Mouse (Mus musculus) gastrocnemius, adult 8-10 months (tissue): ENCODE results near the gene Wnt5b. TPM values are rescaled to one million over a fixed set of nuclear protein-coding genes. Genes with fewer than 3 reads are reported as not detected.
"Not testable (repeated sequence)": the region's sequence is repeated elsewhere in the genome, so short reads cannot be mapped to it uniquely, and the experiment has no call there.

Experiments
- DNase-seq, 2 experiments: peaks; one replicate each; pipeline ENCODE4 v3.0.0; 2022; ENCODE audit warnings: low spot score in 2 of 2
- total RNA-seq, 4 experiments: library from RNA; stranded (reverse); gene quantifications; 2 replicates each; pipeline ENCODE4 v1.2.4; 2022

Wnt5b gene
- total RNA-seq, 4 experiments from 2014 or later, result 1.3 to 1.9 (median 1.7) TPM

DNA sequence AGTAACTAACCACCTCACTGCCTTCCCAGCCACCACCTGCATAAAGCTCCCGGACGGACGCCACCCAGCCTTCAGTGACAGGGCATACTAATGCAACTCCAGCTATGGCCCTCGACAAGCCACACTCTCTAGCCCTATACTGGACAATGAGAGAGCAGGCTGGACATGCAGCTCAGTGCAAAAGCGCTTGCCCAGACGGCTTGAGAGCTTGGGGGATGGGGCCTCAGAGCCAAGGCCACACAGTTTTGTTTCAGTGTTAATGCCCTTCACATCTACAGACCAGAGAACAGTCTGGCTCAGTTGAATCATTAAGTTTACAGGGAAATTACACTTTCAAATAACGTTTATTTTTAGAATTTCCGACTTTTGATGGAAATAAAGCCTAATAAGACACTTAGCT lies 86.0 kb downstream of the Wnt5b start:
- DNase-seq, result no peak

DNA sequence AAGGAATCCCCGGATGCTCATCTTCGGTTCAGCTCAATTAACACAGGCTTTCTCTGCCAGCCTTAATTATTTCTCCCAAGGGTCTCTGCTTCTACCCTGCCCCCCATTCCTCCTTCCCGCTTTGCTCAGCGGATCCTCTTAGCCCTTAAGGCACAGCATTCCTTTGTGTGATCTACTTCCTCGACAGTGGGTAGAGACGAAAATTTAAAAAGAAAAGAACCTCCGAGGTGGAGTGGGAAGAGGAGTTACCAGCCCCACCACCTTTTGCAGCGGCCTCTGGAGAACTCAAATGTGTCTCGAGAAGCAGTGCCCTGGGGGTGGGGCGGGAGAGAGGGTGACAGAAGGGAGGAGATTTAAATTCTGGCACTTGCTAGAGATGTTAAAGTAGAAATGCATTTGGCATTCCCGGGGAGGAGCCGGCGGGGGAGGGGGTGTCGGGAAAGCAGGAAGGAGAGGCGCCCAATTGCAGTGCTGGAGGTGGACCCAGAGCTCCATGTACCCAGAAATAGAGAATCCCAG lies 92.1 kb downstream of the Wnt5b start:
- DNase-seq, result no peak

DNA sequence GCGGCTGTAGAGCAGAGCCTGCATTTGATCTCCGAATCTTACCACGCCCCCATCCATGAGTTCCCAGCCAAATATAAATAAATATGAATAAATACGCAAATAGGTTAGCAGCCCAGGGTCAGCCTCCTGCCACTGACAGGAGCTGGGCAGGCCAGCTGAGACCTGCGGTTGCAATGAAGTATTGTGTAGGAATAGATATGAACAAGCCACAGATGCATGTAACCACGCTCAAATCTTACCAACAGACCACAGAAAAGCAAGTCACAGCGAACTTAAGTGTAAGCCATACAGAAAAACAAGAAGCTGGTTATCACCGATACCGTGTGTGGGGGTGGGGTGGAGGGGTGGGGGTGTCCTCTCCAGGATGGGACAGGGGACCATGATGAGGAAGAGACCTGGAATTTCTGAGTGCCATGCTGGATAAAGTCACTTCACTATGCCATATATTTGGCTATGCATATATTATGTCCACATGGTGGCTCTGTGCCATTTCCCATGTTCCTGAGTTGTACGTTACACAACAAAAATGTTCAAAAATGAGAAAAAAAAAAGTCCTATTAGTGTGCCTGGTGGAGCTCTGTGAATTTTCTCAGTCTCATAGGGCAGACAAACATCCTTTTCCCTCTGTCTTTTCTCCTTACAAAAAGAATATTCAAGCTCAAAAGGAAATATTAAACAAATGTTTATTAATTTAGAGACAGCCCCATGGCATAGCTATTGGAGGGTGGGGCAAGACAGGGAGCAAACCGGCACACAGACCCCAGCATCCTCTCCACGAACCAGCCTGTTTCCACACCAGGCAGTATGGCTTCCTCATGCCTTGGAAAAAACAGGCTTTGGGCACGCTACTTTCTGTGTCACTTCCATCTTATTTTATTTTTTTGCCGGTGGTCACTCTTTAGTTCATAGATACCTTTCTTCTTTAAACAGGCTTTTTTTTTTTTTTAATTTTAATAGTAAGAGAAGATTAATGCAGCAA lies 92.9 kb downstream of the Wnt5b start:
- DNase-seq, result no peak

DNA sequence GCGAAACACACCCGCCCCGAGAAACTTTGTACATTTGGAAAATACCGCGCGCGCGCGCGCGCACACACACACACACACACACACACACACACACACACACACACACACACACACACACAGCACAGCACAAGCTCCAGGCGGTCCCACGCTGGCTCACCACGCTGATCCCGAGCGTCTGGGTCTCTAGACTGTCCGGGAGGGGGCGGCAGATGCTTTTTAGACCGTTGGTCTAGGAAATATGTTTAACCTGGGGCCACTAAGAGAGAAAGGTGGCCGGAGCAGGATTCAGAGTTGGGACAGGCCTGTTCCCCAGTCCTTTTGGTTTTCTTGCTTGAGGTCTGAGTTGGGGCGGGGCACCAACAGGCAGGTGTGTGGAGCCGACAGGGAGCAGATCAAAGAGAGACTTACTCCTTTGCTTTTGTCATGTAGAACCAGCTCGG lies 95.1 kb downstream of the Wnt5b start:
- DNase-seq, result no peak

DNA sequence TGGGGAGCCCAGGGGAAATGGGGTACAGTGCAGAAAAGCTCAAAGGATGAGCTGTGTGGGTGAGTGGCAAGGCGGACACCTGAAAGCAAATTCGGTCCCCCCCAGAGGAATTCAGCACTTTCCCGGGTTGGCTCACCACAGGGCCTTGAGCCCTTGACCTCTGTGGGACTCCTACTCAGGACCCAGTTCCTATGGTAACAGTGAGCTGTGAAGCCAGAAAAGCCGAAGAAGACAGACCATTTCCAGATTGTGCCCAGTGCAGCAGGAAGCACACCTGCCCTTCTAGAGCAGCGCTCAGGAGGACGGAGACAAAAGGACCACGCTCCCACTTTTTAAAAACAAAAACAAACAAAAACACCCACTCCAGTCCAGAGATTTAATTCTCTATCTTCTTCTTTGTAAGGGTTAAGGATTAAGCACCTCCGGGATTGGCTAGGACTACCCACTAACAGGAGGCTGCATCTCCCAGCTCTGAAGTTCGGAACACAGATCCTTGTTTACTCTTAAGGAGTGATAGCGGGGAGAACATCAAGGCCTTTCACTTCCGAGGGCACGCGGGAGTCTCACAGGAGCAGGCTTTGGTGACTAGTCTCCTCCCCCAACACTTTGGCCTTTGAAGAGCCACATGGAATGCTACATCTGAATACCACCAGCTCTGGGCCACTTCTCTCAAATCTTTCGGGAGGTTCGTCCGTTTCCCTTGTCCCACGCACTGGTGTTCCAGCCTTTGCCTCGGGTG lies 95.7 kb downstream of the Wnt5b start:
- DNase-seq, result no peak

DNA sequence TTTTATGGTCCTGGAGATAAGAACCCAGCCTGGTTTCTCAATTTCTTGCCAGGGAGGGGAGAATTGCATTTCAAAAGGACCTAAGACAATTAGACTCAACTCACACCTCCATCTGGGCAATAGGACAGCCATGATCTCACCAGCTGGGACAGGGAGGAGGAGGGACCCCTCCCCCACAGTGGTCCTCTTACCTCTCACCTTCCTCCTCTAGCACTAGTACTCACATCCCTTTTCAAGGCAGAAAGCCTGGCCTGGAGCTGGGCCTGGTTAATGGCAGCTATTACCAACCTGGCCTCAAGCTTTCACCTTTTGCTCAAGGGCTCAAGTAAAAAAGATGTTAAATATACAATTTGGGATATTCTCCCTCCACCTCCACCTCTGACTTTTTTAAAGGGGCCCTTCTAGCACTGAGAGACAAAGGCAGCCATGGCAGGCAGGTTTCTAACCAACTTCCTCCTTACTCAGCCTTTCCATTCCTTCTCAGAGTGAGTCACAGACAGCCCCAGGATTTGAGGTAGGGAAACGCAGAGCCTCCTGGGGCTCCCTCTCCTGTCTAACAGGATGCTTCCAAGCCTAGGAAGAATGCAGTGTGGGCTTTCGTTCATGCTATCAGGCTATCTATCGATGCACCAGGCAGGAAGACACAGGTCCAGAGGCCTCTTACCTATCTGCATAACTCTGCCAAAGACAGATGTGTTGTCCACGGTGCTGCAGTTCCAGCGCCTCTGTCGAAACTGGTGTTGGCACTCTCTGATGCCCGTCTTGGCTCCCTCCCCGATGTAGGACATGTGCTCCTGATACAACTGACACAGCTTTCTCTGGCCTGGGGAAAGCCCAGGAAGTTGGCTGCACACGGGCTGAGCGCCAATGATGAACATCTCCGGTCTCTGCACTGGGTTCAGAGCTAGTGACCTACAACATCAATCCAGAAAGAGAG lies 98.2 kb downstream of the Wnt5b start:
- DNase-seq, result no peak

DNA sequence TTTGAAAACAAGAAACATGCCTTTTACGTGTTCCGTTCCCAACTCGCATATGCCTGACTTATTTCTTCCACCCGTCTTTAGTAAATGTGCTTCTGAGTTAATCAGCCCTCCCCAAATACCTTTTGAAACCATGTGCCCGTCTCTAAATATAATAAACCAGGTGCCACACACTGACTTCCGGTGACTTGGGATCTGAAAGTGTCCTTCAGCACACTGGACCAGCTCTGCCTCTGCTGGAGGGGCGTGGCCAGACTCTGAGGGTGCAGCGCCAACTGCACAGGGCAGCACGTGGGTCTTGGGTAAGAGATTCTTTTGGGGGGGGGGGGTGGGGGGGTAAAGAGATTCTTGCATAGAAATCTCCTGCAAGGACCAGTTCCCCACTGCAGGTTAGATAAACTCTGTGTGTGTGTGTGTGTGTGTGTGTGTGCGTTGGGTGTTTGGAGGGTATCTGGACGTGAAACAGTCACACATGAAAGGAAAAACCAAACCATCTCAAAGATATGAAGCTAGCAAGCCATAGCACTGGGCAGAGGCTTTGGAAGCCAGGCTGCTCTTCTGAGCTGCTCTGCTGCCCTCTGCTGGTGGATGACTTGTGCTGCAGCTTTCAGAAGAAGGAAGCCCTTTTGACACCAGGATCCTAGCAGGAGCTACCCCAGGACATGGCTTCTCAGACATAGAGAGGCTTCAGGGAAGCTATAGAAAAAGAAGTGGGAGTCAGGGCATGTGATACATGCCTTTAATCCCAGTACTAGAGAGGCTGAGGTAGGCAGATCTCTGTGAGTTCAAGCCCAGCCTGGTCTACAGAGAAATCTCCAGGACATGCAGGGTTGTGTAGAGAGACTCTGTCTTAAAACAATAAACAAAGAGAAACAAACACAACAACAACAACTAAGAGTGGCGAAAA lies 100.2 kb downstream of the Wnt5b start:
- peak; percentile 29 to 53 for DNase-seq

DNA sequence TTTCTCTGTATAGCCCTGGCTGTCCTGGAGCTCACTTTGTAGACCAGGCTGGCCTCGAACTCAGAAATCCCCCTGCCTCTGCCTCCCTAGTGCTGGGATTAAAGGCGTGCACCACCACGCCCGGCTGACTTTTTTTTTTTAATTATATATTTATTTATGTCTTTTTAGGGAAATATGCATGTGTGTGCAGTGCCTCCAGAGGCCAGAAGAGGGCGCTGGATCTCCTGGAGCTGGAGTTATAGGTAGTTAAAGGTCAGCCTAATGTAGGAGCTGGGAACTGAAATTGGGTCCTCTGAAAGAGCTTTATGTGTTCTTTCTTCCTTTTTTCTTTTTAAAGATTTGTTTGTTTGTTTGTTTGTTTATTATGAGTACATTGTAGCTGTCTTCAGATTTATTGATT lies 101.4 kb downstream of the Wnt5b start:
- not testable (repeated sequence) for DNase-seq

DNA sequence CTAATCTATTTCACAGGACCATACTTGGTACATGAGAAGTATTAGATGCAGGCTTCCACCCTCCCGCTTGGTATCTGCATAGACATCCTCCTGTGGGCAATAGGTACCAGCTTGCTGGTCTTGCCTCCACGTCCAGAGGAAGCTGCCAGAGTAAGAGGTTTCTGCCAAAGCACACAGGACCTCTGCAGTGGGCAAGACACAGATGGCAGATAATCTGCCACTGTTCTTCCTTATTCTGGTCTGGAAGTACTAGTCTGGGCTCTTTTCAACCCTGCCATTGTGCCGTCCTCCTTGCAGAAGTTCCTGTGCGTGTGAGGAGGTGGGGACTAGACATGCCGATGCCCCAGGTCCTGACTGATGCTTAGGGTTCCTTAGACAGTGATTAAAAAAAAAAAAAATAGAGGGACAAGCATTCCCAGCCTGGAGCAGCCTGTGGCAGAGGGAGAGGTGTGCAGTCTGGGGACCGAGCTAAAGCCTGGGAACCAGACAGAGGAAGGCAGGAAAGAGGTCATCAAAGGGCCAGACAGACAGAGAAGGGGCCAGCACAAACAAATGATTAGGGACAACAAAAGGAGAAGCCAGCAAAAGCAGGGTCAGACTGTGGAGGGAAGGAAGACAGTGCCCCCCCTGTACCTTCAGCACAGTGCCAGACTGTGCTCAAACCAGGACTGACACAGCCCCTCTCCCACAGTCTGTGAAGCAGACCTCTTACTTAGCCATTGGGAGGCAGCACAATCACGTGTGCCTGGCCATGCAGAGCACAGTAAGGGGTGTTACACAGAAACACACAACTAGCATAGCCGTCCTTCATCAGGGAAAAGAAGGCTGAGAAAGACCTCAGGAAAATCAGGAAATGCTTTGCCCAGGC lies 106.0 kb downstream of the Wnt5b start:
- DNase-seq, result no peak

DNA sequence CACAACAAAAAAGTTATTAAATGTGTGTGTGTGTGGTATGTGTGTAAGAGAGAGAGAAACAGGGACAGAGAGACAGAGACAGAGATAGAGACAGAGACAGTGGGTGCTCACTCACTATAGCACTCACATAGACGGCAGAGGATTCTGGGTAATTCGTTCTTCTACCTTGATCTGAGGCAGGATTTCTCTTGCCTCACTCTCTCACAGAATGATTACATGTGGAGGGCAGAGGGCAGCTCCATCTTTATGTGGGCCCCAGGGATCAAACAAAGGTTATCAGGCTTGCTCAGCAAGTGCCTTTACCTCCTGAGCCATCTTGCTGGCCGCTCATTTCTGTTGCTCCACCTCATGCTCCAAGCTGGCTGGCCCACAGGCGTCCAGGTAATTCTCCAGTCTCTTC lies 109.8 kb downstream of the Wnt5b start:
- DNase-seq, result no peak

DNA sequence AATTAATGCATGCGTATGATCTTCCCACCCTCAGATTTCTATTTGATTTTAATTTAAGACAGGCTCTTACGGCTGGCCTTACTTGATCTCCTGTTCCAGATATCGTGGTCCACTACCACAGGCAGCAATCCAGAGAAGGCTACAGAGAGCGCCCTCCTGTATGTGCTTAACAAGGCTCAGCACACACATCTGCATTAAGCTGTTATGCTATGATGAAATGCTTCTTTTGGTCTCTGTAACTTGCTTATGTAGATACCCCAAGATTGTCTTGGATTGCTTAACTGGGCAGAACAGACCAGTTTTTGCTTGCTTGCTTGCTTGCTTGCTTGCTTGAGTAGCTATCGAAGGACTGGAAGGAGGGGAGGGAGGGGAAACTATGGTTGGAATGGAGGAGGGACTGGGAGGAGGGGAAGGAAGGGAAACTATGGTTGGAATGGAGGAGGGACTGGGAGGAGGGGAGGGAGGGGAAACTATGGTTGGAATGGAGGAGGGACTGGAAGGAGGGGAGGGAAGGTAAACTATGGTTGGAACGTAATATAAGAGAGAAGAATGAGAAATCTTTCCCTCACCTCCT lies 112.3 kb downstream of the Wnt5b start:
- no peak for DNase-seq

DNA sequence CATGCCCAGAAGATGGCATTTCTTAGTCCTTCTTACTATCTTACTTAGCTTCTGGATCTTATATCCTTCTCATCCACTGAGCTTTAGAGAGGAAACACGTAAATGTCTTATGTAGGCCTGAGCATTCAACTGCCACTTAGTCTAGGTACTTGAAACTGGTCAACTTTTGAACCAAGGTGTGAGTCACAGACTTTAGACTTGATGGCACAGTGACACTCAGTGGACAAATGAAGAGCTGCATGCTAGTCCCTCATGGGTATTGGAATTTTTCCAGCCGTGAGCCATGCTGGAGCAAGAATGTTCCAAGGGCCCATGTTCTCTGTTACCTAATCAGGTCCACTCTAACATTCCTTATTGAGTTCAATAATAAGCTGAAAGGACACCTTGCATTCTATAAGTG lies 113.6 kb downstream of the Wnt5b start:
- peak; percentile 33 to 34 for DNase-seq

DNA sequence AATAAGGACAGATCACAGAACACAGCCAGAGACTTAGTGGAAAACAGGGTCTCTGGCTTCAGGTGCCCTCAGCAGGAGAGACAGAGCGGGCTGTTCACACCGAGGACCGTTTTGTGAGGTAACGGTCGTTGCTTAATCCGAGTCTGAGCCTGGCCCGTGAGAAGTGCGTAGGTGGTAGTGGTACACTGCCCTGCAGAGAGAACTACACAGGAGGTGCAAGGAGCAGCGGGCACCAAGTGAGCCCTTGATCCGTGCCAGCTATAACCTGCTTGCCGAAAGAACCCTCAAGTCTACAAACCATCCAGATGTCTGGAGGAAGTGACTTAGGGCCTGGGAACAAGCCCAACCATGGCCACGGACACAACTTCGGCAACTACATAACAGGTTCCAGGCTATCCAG lies 114.8 kb downstream of the Wnt5b start:
- no peak for DNase-seq

DNA sequence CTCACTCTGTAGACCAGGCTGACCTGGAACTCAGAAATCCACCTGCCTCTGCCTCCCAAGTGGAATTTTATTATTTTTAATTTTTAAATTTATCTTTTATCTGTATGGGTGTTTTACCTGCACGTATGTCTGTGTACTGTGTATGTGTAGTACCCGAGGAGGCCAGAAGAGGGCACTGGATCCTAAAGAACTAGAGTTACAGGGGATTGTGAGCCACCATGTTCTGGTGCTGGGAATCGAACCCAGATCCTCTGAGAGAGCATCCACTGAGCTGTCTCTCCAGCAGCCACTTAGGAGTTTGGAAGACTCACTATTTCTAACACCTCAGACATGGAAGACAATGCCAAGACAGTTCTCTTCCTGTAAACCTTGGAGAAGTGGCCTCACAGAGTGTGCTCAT lies 115.5 kb downstream of the Wnt5b start:
- DNase-seq, result no peak

DNA sequence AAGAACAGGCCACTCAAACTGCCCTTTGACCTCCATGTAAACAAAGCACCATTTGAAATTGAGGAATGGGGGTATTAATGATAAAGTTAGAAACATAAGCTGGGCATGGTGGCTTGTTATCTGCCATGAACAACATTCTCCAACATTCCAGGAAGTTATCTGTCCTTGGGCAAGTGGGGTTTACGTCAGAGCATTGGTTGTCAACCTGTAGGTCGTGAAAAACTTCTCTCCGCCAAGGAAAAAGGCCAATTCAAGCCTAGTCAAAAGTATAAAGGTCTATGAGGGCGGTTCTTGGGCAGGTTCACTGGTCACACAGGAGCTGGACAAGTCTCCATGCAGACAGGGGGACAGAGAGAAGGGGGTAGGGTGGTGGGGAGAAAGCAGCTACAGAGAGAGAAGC lies 123.1 kb downstream of the Wnt5b start:
- no peak for DNase-seq

DNA sequence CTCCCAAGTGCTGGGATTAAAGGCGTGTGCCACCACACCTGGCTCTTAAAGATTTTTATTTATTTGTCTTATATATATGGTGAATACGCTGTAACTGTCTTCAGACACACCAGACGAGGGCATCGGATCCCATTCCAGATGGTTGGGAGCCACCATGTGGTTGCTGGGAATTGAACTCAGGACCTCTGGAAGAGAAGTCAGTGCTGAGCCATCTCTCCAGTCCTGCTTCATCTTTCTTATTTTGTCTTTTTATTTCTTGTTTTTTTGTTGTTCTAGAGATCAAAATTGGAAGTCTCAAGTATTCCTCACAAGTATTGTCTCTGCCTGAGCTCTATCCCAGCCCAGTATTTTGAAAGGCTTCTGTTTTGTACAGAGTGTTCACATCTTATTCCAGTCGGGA lies 123.8 kb downstream of the Wnt5b start:
- no peak for DNase-seq

DNA sequence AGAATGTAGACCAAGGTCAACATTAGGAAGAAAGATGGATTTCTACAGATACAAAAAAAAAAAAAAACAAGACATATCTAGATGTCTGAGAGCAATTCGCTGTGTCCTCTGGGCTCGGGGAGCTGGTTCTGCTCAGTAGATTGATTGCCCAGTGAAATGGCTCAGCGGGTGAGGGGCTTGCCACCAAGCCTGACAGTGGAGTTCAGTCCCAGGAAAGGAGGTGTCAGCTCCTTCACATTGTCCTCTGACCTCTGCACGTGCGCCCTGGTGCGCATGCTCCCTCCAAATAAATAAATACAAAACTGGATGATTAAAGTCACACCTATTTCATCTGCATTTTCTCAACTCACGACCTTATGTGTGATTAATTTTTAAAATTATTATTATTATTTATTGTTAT lies 124.7 kb downstream of the Wnt5b start:
- DNase-seq, result no peak

DNA sequence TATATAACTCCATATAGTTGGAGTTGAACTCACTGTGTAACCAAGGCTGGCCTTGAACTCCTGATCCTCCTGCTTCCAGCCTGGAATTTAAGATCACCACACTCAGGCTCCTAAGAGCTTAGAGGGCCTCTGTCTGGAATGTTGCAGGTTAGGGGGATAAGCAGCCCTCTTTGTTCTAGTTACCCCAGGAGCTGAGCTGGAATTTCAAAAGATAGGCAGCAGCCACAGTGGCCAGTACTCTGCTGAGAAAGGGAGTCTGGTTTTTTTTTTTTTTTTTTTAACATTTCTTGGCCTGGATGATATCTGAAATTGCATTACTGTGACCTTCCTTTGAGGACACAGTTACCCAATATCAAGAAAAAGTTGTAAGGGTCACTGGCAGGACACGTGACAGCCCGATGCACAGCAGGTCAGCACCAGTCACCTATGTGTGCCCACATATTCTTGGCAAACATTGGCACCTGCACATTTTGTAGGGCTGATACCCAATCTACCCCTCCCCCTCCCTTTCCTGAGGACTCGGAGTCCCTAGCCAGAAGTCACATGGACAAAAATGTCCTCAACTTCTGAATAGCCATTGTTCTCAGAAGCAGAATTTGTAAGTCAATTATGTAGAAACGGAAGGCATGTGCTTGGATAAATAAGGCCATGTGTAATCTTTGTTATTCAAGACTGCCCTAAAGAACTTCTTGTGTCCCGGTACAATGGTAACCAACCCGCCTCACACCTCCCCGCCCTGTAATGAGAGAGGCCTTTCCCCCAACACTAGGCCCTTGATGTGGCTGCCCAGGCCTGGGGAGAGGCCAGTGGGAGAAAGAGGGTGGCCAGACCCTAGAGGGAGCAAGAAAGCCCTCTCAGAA lies 125.5 kb downstream of the Wnt5b start:
- no peak for DNase-seq
